Mouse (Mus musculus) liver, embryonic 15.5 days (tissue): ENCODE measurements around the gene Ctrc. TPM values are rescaled to one million over a fixed set of nuclear protein-coding genes. Genes with fewer than 3 reads are reported as not detected.
"Not testable (repeated sequence)": the region's sequence is repeated elsewhere in the genome, so short reads cannot be mapped to it uniquely, and the experiment has no call there.

Experiments
- ATAC-seq: fragments of 200-750 bp; cut with Nextera tagmentation; 2 replicates; pipeline ENCODE4 v1.8.0; 2017; ENCODE audit warnings: moderate number of reproducible peaks, mild to moderate bottlenecking, moderate library complexity; ENCODE audit not compliant: insufficient read depth
- H3K27ac ChIP-seq: fragments of 300-500 bp; sonication (generic); replicated peaks from 2 replicates; pipeline ENCODE4 v1.5.1; 2015; ENCODE audit warnings: mild to moderate bottlenecking, inconsistent platforms
- H3K27me3 ChIP-seq: fragments of 300-500 bp; sonication (generic); 2 replicates; pipeline ENCODE4 v1.6.1; 2015; ENCODE audit warnings: mild to moderate bottlenecking, inconsistent platforms
- H3K36me3 ChIP-seq: fragments of 300-500 bp; sonication (generic); replicated peaks from 2 replicates; pipeline ENCODE4 v1.6.1; 2015; ENCODE audit warnings: moderate library complexity, mild to moderate bottlenecking, inconsistent platforms
- H3K4me1 ChIP-seq: fragments of 300-500 bp; sonication (generic); replicated peaks from 2 replicates; pipeline ENCODE4 v1.6.1; 2015; ENCODE audit warnings: inconsistent platforms
- H3K4me2 ChIP-seq: fragments of 300-500 bp; sonication (generic); 2 replicates; pipeline ENCODE4 v1.6.1; 2015; ENCODE audit warnings: moderate library complexity, mild to moderate bottlenecking, inconsistent platforms
- H3K4me3 ChIP-seq: fragments of 300-500 bp; sonication (generic); replicated peaks from 2 replicates; pipeline ENCODE4 v1.5.1; 2015; ENCODE audit warnings: mild to moderate bottlenecking, inconsistent platforms
- H3K9ac ChIP-seq: fragments of 300-500 bp; sonication (generic); 2 replicates; pipeline ENCODE4 v1.6.1; 2015; ENCODE audit warnings: moderate library complexity, mild to moderate bottlenecking, inconsistent platforms
- H3K9me3 ChIP-seq: fragments of 300-500 bp; sonication (generic); replicated peaks from 2 replicates; pipeline ENCODE4 v1.6.1; 2016; ENCODE audit warnings: inconsistent platforms
- WGBS: fragments of 180-500 bp; shearing (Covaris S2); methylation state at CpG from one replicate; pipeline ENCODE4 v1.1.7; 2015; ENCODE audit warnings: mixed read lengths; ENCODE audit not compliant: insufficient replicate concordance; 5-methylcytosine and 5-hydroxymethylcytosine counted together
- polyA plus RNA-seq: library from polyadenylated mRNA; unstranded; fragments of >200 nt; fragmentation: Nextera tagmentation; extraction: Ambion mirVana; gene quantifications from 2 replicates; pipeline ENCODE4 v1.2.1, GENCODE M21; 2015

Gene Ctrc
- polyA plus RNA-seq, 1 experiment from 2014 or later = not detected

DNA sequence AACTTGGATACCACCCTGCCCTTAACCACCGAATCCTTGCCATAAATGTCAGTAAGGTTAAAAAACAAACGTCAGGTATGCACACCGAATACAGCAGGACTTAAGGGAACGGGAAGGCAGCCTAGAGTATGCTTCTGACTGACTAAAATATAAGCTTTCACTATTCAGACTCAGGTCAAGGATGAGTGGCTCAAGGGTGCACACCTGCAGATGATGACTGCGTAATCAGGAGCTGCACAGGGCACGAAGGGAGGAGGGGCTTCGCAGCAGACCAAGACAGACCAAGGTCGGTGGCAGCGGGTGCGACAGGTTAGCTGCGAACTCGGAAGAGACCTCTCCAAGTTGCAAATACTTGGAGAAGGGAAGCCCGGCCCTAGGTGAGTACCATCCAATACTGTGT is 60.0 kb downstream of the Ctrc start:
- no peak for ATAC-seq
- H3K4me3 ChIP-seq = no peak overlapping the region
- no peak overlapping the region for H3K9ac ChIP-seq
- H3K9me3 ChIP-seq = no peaks in the 10 kb centered on the region
- H3K27ac ChIP-seq = no peak overlapping the region
- peaks cover 74% of the 10 kb centered on the region for H3K36me3 ChIP-seq
- H3K27me3 ChIP-seq = no peaks in the 10 kb centered on the region
- WGBS = 83% methylated on average over 13 of the region's 13 CpGs
- peaks cover 19% of the 10 kb centered on the region for H3K4me1 ChIP-seq
- H3K4me2 ChIP-seq = no peak overlapping the region

DNA sequence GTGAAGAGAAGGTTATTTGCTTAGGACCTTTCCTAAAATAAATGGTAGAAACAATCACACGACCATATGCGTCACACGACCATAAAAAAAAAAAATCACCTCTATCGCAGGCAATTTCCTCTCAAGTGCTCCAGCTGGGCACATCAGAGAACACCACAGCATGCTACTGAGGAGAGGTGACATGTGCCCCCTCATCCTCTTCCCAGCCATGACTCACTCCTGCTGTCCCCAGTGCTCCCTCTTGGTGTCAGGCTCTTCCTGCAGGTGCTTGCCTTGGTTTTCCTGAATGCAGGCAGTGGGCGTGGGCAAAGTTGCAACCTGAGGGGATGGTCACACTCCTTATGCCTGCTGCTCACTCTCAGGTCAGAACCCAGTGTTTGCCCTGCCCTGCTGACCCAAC is 61.3 kb downstream of the Ctrc start:
- no peaks in the 10 kb centered on the region for H3K9me3 ChIP-seq
- no peak overlapping the region for H3K9ac ChIP-seq
- no peak overlapping the region for H3K4me2 ChIP-seq
- H3K4me1 ChIP-seq = peaks cover 11% of the 10 kb centered on the region
- ATAC-seq = no peak
- H3K27ac ChIP-seq = no peak overlapping the region
- H3K27me3 ChIP-seq = no peaks in the 10 kb centered on the region
- no peak overlapping the region for H3K4me3 ChIP-seq
- WGBS = 89% methylated on average over 5 of the region's 5 CpGs
- H3K36me3 ChIP-seq = peaks cover 87% of the 10 kb centered on the region

DNA sequence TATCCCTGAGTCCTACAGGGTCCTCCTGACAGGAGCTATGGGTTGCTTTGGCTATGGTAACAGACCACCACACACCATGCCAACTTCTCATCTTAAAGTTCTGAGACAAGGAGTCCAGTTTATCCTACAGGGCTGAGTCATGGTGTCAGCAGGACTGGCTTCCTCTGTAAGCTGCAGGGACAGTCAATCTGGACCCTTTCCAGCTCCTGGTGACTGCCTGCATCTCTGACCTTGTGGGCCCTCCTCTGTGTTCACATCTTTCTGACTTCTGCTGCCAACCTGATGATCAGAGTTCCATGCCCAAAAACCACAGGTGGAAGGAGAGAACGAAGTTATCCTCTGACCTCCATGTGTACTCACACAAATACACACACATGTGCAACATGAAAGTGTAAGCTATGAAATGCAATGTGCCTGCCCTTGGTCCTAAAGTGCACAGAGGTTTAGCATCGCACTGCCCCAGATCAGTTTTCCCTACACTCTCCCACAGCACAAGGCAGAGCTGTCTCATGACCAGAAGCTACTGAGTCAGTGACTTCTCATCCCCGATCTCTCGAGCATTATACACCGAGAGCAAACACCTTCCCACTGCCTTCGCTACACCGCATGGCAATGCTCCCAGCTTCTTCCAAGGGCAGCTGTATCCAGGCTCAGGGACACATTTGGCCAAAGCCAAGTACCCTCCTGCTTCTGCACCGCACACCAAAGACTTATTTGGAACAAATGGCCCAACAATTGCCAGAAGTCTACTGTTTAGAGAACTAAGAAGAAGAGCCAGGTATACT is 64.8 kb downstream of the Ctrc start:
- Histone ChIP-seq H3K27me3 (no peaks in the 10 kb centered on the region), H3K4me2 (no peak overlapping the region), H3K4me3 (no peak overlapping the region), H3K9ac (no peak overlapping the region), H3K9me3 (no peaks in the 10 kb centered on the region), H3K4me1 (no peaks in the 10 kb centered on the region), H3K36me3 (peaks cover 96% of the 10 kb centered on the region), H3K27ac (no peak overlapping the region)
- 89% methylated on average over 8 of the region's 8 CpGs for WGBS
- ATAC-seq = no peak

GRCm38 (mm10) chr4:141779828-141780227 is 66.3 kb downstream of the Ctrc start:
- no peaks in the 10 kb centered on the region for H3K27me3 ChIP-seq
- H3K9me3 ChIP-seq = no peaks in the 10 kb centered on the region
- no peaks in the 10 kb centered on the region for H3K4me1 ChIP-seq
- no peak overlapping the region for H3K4me2 ChIP-seq
- no peak overlapping the region for H3K9ac ChIP-seq
- WGBS = 81% methylated on average over 8 of the region's 8 CpGs
- no peak overlapping the region for H3K4me3 ChIP-seq
- ATAC-seq = no peak
- H3K36me3 ChIP-seq = peaks cover 97% of the 10 kb centered on the region
- no peak overlapping the region for H3K27ac ChIP-seq

- ATAC-seq, H3K4me3 ChIP-seq, H3K9ac ChIP-seq, H3K27me3 ChIP-seq, H3K9me3 ChIP-seq, H3K4me2 ChIP-seq: not testable (repeated sequence)
- Histone ChIP-seq H3K4me1 (peaks cover 48% of the 10 kb centered on the region), H3K36me3 (peaks cover 94% of the 10 kb centered on the region), H3K27ac (0 out of 2 replicates have a peak overlapping the region, but pooled peaks have one; percentile 93)
- WGBS = 81% methylated on average over 4 of the region's 4 CpGs
Observed at GRCm38 (mm10) chr4:141773019-141773418, 73.1 kb downstream of the Ctrc start.

DNA sequence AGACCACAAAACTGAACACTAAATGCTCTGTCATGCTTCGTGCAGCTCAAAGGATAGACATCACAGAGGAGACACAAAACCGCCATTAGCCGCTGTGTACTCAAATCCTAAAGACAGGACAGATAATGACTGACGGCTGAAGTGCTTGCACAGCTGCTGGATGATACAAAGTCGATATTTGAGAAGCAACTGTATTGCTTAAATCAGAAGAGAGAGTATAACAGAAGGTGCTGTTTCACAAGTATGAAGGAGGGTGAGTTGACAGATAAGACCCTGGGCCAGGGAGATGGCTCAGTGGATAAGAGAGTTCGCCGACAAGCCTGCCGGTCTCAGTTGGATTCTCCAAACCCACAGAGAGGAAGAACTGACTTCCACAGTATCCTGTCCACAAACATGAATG is 74.3 kb downstream of the Ctrc start:
- Histone ChIP-seq H3K27ac (peak overlapping the region; percentile 93), H3K4me3 (no peak overlapping the region), H3K36me3 (peaks cover 85% of the 10 kb centered on the region), H3K9me3 (no peaks in the 10 kb centered on the region), H3K4me2 (no peak overlapping the region), H3K4me1 (peaks cover 60% of the 10 kb centered on the region), H3K9ac (no peak overlapping the region), H3K27me3 (no peaks in the 10 kb centered on the region)
- 20% methylated on average over 8 of the region's 8 CpGs for WGBS
- no peak for ATAC-seq

DNA sequence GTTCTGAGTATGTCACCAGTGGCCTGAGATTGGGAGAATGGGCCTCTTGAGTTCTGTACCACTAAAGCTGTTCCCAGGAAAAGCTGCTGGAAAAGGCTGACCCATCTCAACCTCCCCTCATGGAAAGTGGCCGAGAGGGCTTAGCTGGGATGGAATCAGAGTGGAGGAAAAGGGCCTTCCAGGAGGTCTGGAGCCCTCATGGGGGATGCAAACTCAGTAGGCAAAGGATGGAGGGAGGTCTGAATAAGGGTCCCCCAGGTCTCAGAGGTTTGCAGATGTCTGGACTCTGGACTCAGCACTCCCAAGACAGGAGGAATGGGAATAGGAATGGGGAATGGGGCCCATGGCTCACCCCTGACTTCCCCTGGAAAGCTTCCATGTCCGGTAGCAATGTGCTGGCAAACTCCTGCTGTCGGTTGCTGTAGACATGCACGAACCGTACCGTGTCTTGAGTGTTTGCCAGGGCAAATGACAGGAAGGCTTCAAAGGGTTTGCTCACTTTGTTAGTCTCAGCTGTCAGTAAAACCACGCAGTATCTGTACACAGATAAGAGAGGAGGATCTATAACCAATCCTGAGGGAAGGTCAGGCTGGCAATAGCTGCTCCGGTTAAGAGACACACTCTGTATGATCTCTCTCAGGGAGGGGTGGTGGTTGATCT is 76.5 kb downstream of the Ctrc start:
- no peak overlapping the region for H3K4me3 ChIP-seq
- peaks cover 82% of the 10 kb centered on the region for H3K36me3 ChIP-seq
- no peaks in the 10 kb centered on the region for H3K9me3 ChIP-seq
- ATAC-seq = no peak
- peaks cover 72% of the 10 kb centered on the region for H3K4me1 ChIP-seq
- H3K27me3 ChIP-seq = no peaks in the 10 kb centered on the region
- H3K9ac ChIP-seq = no peak overlapping the region
- H3K27ac ChIP-seq = peak overlapping the region; percentile 93
- WGBS = 48% methylated on average over 8 of the region's 8 CpGs
- no peak overlapping the region for H3K4me2 ChIP-seq

DNA sequence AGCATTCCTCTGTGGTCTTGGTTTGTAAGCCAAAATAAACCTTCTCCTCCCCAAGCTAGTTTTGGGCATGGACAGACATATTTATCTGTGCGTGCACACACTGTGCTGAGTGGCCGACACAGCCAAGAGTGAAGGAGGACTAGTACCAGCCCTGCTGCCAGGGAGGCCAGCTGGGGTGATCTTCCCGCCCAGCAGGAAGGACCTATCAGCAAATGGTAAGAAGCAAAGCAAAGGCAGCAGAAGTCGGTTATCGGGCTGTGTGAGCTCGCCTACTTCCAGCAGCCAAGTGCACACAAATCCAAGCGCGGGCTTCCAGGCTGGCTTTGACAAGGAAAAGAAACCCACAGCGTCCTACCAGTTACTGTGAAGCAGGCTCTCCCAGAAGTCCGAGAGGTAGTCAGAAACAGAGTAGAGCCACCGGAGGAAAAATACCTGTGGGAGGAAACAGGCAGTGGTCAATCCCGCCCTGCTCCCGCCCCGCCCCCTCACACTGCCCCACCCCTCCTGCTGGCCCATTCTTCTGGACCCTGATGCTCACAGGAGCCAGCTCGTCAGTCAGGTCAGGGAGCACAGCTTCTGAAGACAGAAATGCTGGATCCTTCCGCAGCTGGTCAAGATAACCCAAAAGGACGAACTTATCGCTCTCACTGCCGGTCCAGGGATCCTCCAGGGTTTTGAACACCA is 78.7 kb downstream of the Ctrc start:
- Histone ChIP-seq H3K4me3 (peak overlapping the region; percentile 52), H3K27ac (peak overlapping the region; percentile 93), H3K36me3 (peaks cover 81% of the 10 kb centered on the region), H3K9me3 (no peaks in the 10 kb centered on the region), H3K9ac (peak overlapping the region; percentile 47), H3K4me2 (peak overlapping the region; percentile 70), H3K27me3 (no peaks in the 10 kb centered on the region), H3K4me1 (peaks cover 74% of the 10 kb centered on the region)
- WGBS = 37% methylated on average over 19 of the region's 19 CpGs
- peak; percentile 93 for ATAC-seq

GRCm38 (mm10) chr4:141766668-141767352 is 79.3 kb downstream of the Ctrc start:
- Histone ChIP-seq H3K4me2 (peak overlapping the region; percentile 70), H3K27ac (peak overlapping the region; percentile 93), H3K4me1 (peaks cover 71% of the 10 kb centered on the region), H3K36me3 (peaks cover 84% of the 10 kb centered on the region), H3K27me3 (no peaks in the 10 kb centered on the region), H3K4me3 (peak overlapping the region; percentile 52), H3K9me3 (no peaks in the 10 kb centered on the region), H3K9ac (peak overlapping the region; percentile 47)
- WGBS = 59% methylated on average over 19 of the region's 19 CpGs
- ATAC-seq = peak; percentile 2; the same call in 1 of the 2 replicates

- peak overlapping the region; percentile 70 for H3K4me2 ChIP-seq
- H3K4me3 ChIP-seq = no peak overlapping the region; the same call in 1 of the 2 replicates
- no peaks in the 10 kb centered on the region for H3K9me3 ChIP-seq
- 46% methylated on average over 8 of the region's 8 CpGs for WGBS
- peaks cover 86% of the 10 kb centered on the region for H3K36me3 ChIP-seq
- H3K27me3 ChIP-seq = no peaks in the 10 kb centered on the region
- peak overlapping the region; percentile 47; the same call in 1 of the 2 replicates for H3K9ac ChIP-seq
- no peak for ATAC-seq
- peak overlapping the region; percentile 93 for H3K27ac ChIP-seq
- peaks cover 66% of the 10 kb centered on the region for H3K4me1 ChIP-seq
Observed at GRCm38 (mm10) chr4:141766316-141766667, 79.9 kb downstream of the Ctrc start.

- Histone ChIP-seq H3K9ac (no peak overlapping the region), H3K9me3 (no peaks in the 10 kb centered on the region), H3K27me3 (no peaks in the 10 kb centered on the region), H3K4me3 (no peak overlapping the region), H3K4me2 (no peak overlapping the region), H3K36me3 (peaks cover 80% of the 10 kb centered on the region), H3K27ac (peak overlapping the region; percentile 33), H3K4me1 (peaks cover 62% of the 10 kb centered on the region)
- ATAC-seq = no peak
- 91% methylated on average over 3 of the region's 3 CpGs for WGBS
Observed at GRCm38 (mm10) chr4:141765008-141765407, 81.2 kb downstream of the Ctrc start.
